Comparison of ENCODE assay signal across 25 mouse cellular contexts in the genomic region with DNA sequence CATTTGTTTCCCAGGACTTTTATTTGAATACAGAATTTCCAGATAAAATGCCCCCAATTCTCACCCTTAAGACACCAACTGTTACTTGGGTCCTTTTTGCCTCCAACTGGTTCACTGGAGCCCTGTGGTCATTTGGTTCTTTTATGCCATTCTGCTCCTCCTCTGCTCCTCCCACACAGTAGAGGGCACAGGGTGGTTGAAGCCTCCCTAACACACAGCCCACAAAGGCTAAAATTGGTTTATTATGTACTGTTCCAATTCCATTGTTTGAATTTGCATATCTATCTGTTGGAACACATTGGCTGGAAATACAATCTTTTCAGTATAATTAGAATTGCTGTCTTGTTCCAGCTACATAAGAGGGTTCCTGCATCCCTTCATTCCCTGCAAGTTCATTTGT.
"Had no signal": no experiment of that assay in that cellular context is flagged by ENCODE, and none has a peak within 500 bp of the region (broad histone marks: within the 10 kb centered on the region; RNA-seq: fewer than 3 reads in every experiment).

No protein-coding gene starts in this region.

- H3K4me2 ChIP-seq: heart, embryonic 11.5 days; heart, embryonic 13.5 days; heart, embryonic 15.5 days; hindbrain, embryonic 12.5 days; hindbrain, embryonic 14.5 days; kidney, embryonic 15.5 days; limb, embryonic 13.5 days; limb, embryonic 15.5 days had no signal

- H3K9ac ChIP-seq: heart, embryonic 13.5 days; heart, embryonic 15.5 days; hindbrain, embryonic 12.5 days; hindbrain, embryonic 14.5 days; kidney, embryonic 15.5 days; limb, embryonic 13.5 days; limb, embryonic 15.5 days had no signal

- H3K27me3 ChIP-seq: heart, embryonic 13.5 days; heart, embryonic 15.5 days; hindbrain, embryonic 12.5 days; kidney, embryonic 15.5 days; limb, embryonic 13.5 days; limb, embryonic 15.5 days had no signal

- H3K4me1 ChIP-seq: heart, embryonic 13.5 days; heart, embryonic 15.5 days; hindbrain, embryonic 12.5 days; kidney, embryonic 15.5 days; limb, embryonic 13.5 days; limb, embryonic 15.5 days had no signal

- ATAC-seq: hindbrain, embryonic 16.5 days; intestine, embryonic 16.5 days had no signal

- H3K9me3 ChIP-seq: heart, embryonic 13.5 days; heart, embryonic 15.5 days; hindbrain, embryonic 12.5 days; kidney, embryonic 15.5 days; limb, embryonic 13.5 days; limb, embryonic 15.5 days had no signal

- H3K27ac ChIP-seq: gastrocnemius, adult 2 months; heart, adult 2 months; heart, embryonic 13.5 days; heart, embryonic 15.5 days; hindbrain, embryonic 12.5 days; hindbrain, embryonic 14.5 days; kidney, embryonic 15.5 days; kidney, postnatal 0 days; limb, embryonic 13.5 days; limb, embryonic 15.5 days had no signal

- H3K4me3 ChIP-seq: gastrocnemius, adult 2 months; heart, adult 2 months; heart, embryonic 13.5 days; heart, embryonic 15.5 days; hindbrain, embryonic 12.5 days; kidney, embryonic 15.5 days; limb, embryonic 13.5 days; limb, embryonic 15.5 days had no signal

- H3K36me3 ChIP-seq: heart, embryonic 13.5 days; heart, embryonic 15.5 days; hindbrain, embryonic 12.5 days; kidney, embryonic 15.5 days; limb, embryonic 13.5 days; limb, embryonic 15.5 days had no signal

- DNase-seq: gastrocnemius, adult 2 months; gastrocnemius, postnatal 10 days; gastrocnemius, postnatal 25 days; heart, adult 2 months; heart, postnatal 14 days; heart, postnatal 36 days; kidney, adult 11 months; kidney, adult 2 months; kidney, adult 9 months; kidney, postnatal 14 days; kidney, postnatal 36 days; layer of hippocampus, adult 9-11 months; layer of hippocampus, postnatal 36 days; left cerebral cortex, postnatal 4 days had no signal
